Mouse (Mus musculus) C2C12 (cell line): ENCODE results near the gene Scyl3. TPM values are rescaled to one million over a fixed set of nuclear protein-coding genes. Genes with fewer than 3 reads are reported as not detected.
A peak's percentile ranks its signal among the peaks of the same experiment; 100 is the strongest.

Source experiments
- H3K27me3 ChIP-seq: one replicate; pipeline ENCODE4 v1.6.1; 2011; ENCODE audit not compliant: control insufficient read depth, insufficient read depth, insufficient read length
- H3K36me3 ChIP-seq: one replicate; pipeline ENCODE4 v1.6.1; 2011; ENCODE audit not compliant: control insufficient read depth, insufficient read depth
- H3K4me3 ChIP-seq: one replicate; pipeline ENCODE4 v1.5.1; 2011; ENCODE audit warnings: mild to moderate bottlenecking, control low read depth; ENCODE audit not compliant: poor library complexity, insufficient read depth, severe bottlenecking
- H3K79me2 ChIP-seq: one replicate; pipeline ENCODE4 v1.6.1; 2011; ENCODE audit not compliant: control insufficient read depth, insufficient read depth
- H3K79me3 ChIP-seq: one replicate; pipeline ENCODE4 v1.6.1; 2011; ENCODE audit warnings: low read depth, control low read depth
- H3ac ChIP-seq: one replicate; pipeline ENCODE3; 2011; ENCODE audit warnings: low read depth; ENCODE audit not compliant: control insufficient read depth, insufficient read length
- CEBPB ChIP-seq: IDR thresholded peaks from one replicate; pipeline ENCODE4 v1.6.1; 2011; ENCODE audit warnings: low read depth, mild to moderate bottlenecking, control low read depth, moderate library complexity
- CTCF ChIP-seq: IDR thresholded peaks from one replicate; pipeline ENCODE4 v1.5.1; 2011; ENCODE audit not compliant: control insufficient read depth, insufficient read depth, insufficient read length
- FOSL1 ChIP-seq: IDR thresholded peaks from one replicate; pipeline ENCODE4 v1.8.0; 2011; ENCODE audit warnings: mild to moderate bottlenecking, low read length; ENCODE audit not compliant: poor library complexity, insufficient read depth, severe bottlenecking
- MAX ChIP-seq: IDR thresholded peaks from one replicate; pipeline ENCODE4 v1.6.1; 2011; ENCODE audit warnings: mild to moderate bottlenecking, control low read depth
- MYOD1 ChIP-seq: IDR thresholded peaks from one replicate; pipeline ENCODE4 v1.6.1; 2011; ENCODE audit warnings: low read depth; ENCODE audit not compliant: control insufficient read depth, insufficient read length
- MYOG ChIP-seq: IDR thresholded peaks from one replicate; pipeline ENCODE4 v1.6.1; 2011; ENCODE audit not compliant: control insufficient read depth, insufficient read length; ENCODE audit errors: extremely low read depth
- USF1 ChIP-seq: IDR thresholded peaks from one replicate; pipeline ENCODE4 v1.6.1; 2011; ENCODE audit warnings: low read depth, mild to moderate bottlenecking, control low read depth, moderate library complexity
- polyA plus RNA-seq: library from polyadenylated mRNA; unstranded; fragments of >200 nt; fragmentation: generic; extraction: Trizol; gene quantifications from one replicate; pipeline ENCODE4 v1.2.1, GENCODE M21; 2012; ENCODE audit warnings: missing spikeins

Scyl3 gene
- polyA plus RNA-seq, 1 experiment: 4.4 TPM

- H3K27me3 ChIP-seq: no peaks in the 10 kb centered on the region
- no peaks in the 10 kb centered on the region for H3K36me3 ChIP-seq
- H3K79me3 ChIP-seq: peaks cover 23% of the 10 kb centered on the region
- H3K79me2 ChIP-seq: peaks cover 31% of the 10 kb centered on the region
- no peak for TF ChIP-seq MYOG
- peak overlapping the region; percentile 61 for H3K4me3 ChIP-seq
- no peak overlapping the region for H3ac ChIP-seq
These were observed 66.7 kb downstream of the Scyl3 start for GRCm38 (mm10) chr1:163995609-163995913.

GRCm38 (mm10) chr1:164001831-164002452 lies 73.0 kb downstream of the Scyl3 start:
- TF ChIP-seq CTCF: no peak
- no peak for TF ChIP-seq MYOG
- no peak for TF ChIP-seq USF1
- TF ChIP-seq FOSL1: no peak
- TF ChIP-seq MAX: no peak
- TF ChIP-seq CEBPB: no peak
- no peak for TF ChIP-seq MYOD1
- Histone ChIP-seq H3K79me3 (no peaks in the 10 kb centered on the region), H3K27me3 (no peaks in the 10 kb centered on the region), H3K36me3 (no peaks in the 10 kb centered on the region), H3ac (no peak overlapping the region), H3K4me3 (no peak overlapping the region), H3K79me2 (no peaks in the 10 kb centered on the region)

DNA sequence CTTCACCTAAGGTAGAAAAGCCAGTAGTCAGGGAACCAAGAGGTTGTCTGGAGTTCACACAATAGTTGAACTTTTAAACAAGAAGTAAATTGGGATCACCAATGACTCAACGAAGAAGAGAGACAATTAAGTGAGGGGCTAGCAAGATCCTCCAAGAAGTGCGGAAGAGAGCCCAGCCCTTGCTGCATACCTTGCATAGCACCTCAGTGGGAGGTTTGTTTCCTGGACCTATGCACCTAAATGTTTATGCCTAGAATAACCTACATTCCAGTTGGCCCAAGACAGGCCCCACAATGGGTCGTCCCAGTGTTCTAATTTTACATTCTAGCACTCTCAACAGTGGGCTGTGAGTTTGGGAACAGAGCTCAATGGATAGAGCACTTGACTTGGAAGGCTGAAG lies 75.4 kb downstream of the Scyl3 start:
- Histone ChIP-seq H3K79me2 (no peaks in the 10 kb centered on the region), H3K79me3 (no peaks in the 10 kb centered on the region), H3ac (no peak overlapping the region), H3K4me3 (no peak overlapping the region), H3K36me3 (no peaks in the 10 kb centered on the region), H3K27me3 (no peaks in the 10 kb centered on the region)
- TF ChIP-seq USF1: no peak
- TF ChIP-seq MYOG: no peak
- no peak for TF ChIP-seq CEBPB
- no peak for TF ChIP-seq CTCF
- no peak for TF ChIP-seq MAX
- no peak for TF ChIP-seq MYOD1
- no peak for TF ChIP-seq FOSL1

Other genes with a start within 250 kb of the Scyl3 start
- gene Mettl11b, start 203.9 kb upstream of the Scyl3 start, polyA plus RNA-seq: not detected
- 9.5 TPM for gene Kifap3, start 149.5 kb upstream of the Scyl3 start, polyA plus RNA-seq
- gene BC055324, start 65.7 kb downstream of the Scyl3 start, polyA plus RNA-seq: 10.4 TPM
- 3.0 TPM for gene Mettl18, start 65.8 kb downstream of the Scyl3 start, polyA plus RNA-seq
- gene Sele, start 119.1 kb downstream of the Scyl3 start, polyA plus RNA-seq: 0.19 TPM
- 0.02 TPM for gene Sell, start 132.9 kb downstream of the Scyl3 start, polyA plus RNA-seq
- gene Selp, start 186.2 kb downstream of the Scyl3 start, polyA plus RNA-seq: 24.1 TPM
- 0.01 TPM for gene F5, start 222.7 kb downstream of the Scyl3 start, polyA plus RNA-seq